Mouse (Mus musculus) cerebellum, postnatal 36 days (tissue): ENCODE results near the gene Rbm42.

Experiments used
- DNase-seq, 2 experiments: peaks; one replicate each; pipeline ENCODE4 v3.0.0; 2021 to 2022; ENCODE audit warnings: mixed read lengths in 2 of 2

The Rbm42 gene

GRCm38 (mm10) chr7:30649591-30650540, at the start of gene Rbm42:
Rbm42 (minus strand) TSS chr7:30650317.
- DNase-seq = peak; percentile 98

- no peak for DNase-seq
Observed at GRCm38 (mm10) chr7:30698589-30698988, 48.5 kb upstream of the Rbm42 start, which contains the start of gene 2200002J24Rik. 2200002J24Rik (plus strand) TSS chr7:30698926.

- no peak for DNase-seq
Observed at GRCm38 (mm10) chr7:30698101-30698500, 48.0 kb upstream of the Rbm42 start.

GRCm38 (mm10) chr7:30688325-30688724, 38.2 kb upstream of the Rbm42 start:
- no peak for DNase-seq

- no peak for DNase-seq
Observed at GRCm38 (mm10) chr7:30683425-30683824, 33.3 kb upstream of the Rbm42 start.

- DNase-seq = no peak
Observed at GRCm38 (mm10) chr7:30681897-30682296, 31.8 kb upstream of the Rbm42 start.

GRCm38 (mm10) chr7:30678263-30678975, 28.3 kb upstream of the Rbm42 start:
- peak; percentile 43 to 62 for DNase-seq

- DNase-seq = no peak
Observed at GRCm38 (mm10) chr7:30671480-30671879, 21.4 kb upstream of the Rbm42 start, which contains the start of gene Pmis2. Pmis2 (minus strand) TSS chr7:30671605.

GRCm38 (mm10) chr7:30669229-30669628, 19.1 kb upstream of the Rbm42 start:
- no peak for DNase-seq

- DNase-seq = peak in 1 of 2 experiments; percentile 20
Observed at GRCm38 (mm10) chr7:30665321-30665720, 15.2 kb upstream of the Rbm42 start.

GRCm38 (mm10) chr7:30664529-30665200, 14.5 kb upstream of the Rbm42 start, which contains the start of gene Haus5:
Haus5 (minus strand) TSS chr7:30664994.
- DNase-seq = peak; percentile 92 to 94

- DNase-seq = no peak
Observed at GRCm38 (mm10) chr7:30639083-30639482, 11.0 kb downstream of the Rbm42 start.

- no peak for DNase-seq
Observed at GRCm38 (mm10) chr7:30636395-30636794, 13.7 kb downstream of the Rbm42 start.

- DNase-seq = no peak
Observed at GRCm38 (mm10) chr7:30635752-30636151, 14.4 kb downstream of the Rbm42 start, which contains the start of gene Etv2. Etv2 (minus strand) TSS chr7:30635852.

GRCm38 (mm10) chr7:30634621-30635020, 15.5 kb downstream of the Rbm42 start:
- DNase-seq = peak; percentile 13 to 26

- DNase-seq = no peak
Observed at GRCm38 (mm10) chr7:30633762-30634412, 16.2 kb downstream of the Rbm42 start.

GRCm38 (mm10) chr7:30629013-30629412, 21.1 kb downstream of the Rbm42 start:
- DNase-seq = no peak

GRCm38 (mm10) chr7:30626647-30627046, 23.5 kb downstream of the Rbm42 start:
- DNase-seq = no peak

- peak; percentile 81 to 86 for DNase-seq
Observed at GRCm38 (mm10) chr7:30625530-30626384, 24.4 kb downstream of the Rbm42 start, which contains the start of gene Cox6b1. Cox6b1 (minus strand) TSS chr7:30626151.

GRCm38 (mm10) chr7:30619202-30619601, 30.9 kb downstream of the Rbm42 start:
- peak; percentile 25 to 27 for DNase-seq

GRCm38 (mm10) chr7:30618658-30619057, 31.5 kb downstream of the Rbm42 start:
- DNase-seq = no peak
